ENCODE assay signal across 29 mouse cellular contexts in the genomic region with DNA sequence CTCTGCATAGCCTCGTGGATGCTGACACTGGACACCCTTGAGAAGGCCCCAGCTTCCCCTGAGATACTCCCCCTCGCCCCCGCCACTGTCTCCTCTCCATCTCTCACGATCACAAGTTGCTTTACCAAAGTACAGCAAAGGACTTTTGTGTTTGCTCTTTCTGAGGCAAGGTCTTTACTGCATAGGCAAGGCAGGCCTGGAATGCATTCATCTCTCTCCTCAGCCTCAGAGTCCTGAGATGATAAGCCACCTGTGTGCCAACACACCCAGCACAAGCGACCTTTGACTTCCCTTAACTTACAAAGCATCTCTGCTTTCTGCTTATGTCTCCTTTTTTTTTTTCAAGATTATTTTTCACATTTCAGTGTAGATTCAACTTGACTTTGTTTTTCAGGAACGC.
DNase-seq lines count a peak whose midpoint lies in the region; ATAC-seq and TF ChIP-seq lines count a peak whose summit lies in the region.
"Had no signal": no experiment of that assay in that cellular context is flagged by ENCODE, and none has a peak within 500 bp of the region (broad histone marks: within the 10 kb centered on the region; RNA-seq: fewer than 3 reads in every experiment).

No protein-coding gene starts in this region.

- 58% methylated on average over 6 of the region's 6 CpGs for WGBS in heart, embryonic 10.5 days
- WGBS in heart, postnatal 0 days = 53% methylated on average over 6 of the region's 6 CpGs
- 24% methylated on average over 6 of the region's 6 CpGs for WGBS in small intestine, adult 2 months
- WGBS in hindbrain, embryonic 12.5 days = 85% methylated on average over 6 of the region's 6 CpGs
- WGBS in midbrain, embryonic 11.5 days = 88% methylated on average over 6 of the region's 6 CpGs

- TF ChIP-seq CTCF in heart, postnatal 0 days (IDR thresholded peaks at IDR 0.05; ENCODE audit: low read depth) = no peak
- TF ChIP-seq CTCF in small intestine, adult 2 months (IDR thresholded peaks at IDR 0.05; ENCODE audit: extremely low read depth, insufficient read length, insufficient replicate concordance, low read depth, low read length) = no peak

- H3K4me2 ChIP-seq in heart, postnatal 0 days (ENCODE audit: low read depth, low read length) = no peak overlapping the region
- no peak overlapping the region for H3K4me2 ChIP-seq in hindbrain, embryonic 12.5 days (replicated peaks)
- no peak overlapping the region for H3K4me2 ChIP-seq in midbrain, embryonic 11.5 days
- H3K4me2 ChIP-seq: embryonic facial prominence, embryonic 12.5 days; hindbrain, embryonic 14.5 days; liver, embryonic 12.5 days; midbrain, embryonic 15.5 days; neural tube, embryonic 15.5 days had no signal

- intact Hi-C loops in heart, postnatal 10 days (cut with DNase I) = loop anchor here (5.0 kb wide), 1 partner anchor 48 kb away; no protein-coding TSS in a partner anchor

- no peak overlapping the region for H3K9ac ChIP-seq in heart, postnatal 0 days (replicated peaks; ENCODE audit: low read depth, low read length)
- H3K9ac ChIP-seq in hindbrain, embryonic 12.5 days = no peak overlapping the region
- H3K9ac ChIP-seq in midbrain, embryonic 11.5 days (ENCODE audit: low read length) = no peak overlapping the region
- H3K9ac ChIP-seq: embryonic facial prominence, embryonic 12.5 days; hindbrain, embryonic 14.5 days; liver, embryonic 12.5 days; liver, postnatal 0 days; midbrain, embryonic 15.5 days; neural tube, embryonic 15.5 days had no signal

- no peak for ATAC-seq in heart, postnatal 0 days (ENCODE audit: insufficient read depth, low read depth)
- no peak for ATAC-seq in hindbrain, embryonic 12.5 days (ENCODE audit: low FRiP score)
- ATAC-seq in midbrain, embryonic 11.5 days (ENCODE audit: low FRiP score) = no peak
- ATAC-seq: CD4-positive, CD25-positive, alpha-beta regulatory T cell, adult 4 months; forebrain, embryonic 14.5 days; liver, embryonic 12.5 days; liver, postnatal 0 days; midbrain, embryonic 15.5 days had no signal

- H3K9me3 ChIP-seq in heart, embryonic 10.5 days = no peaks in the 10 kb centered on the region
- no peaks in the 10 kb centered on the region for H3K9me3 ChIP-seq in heart, postnatal 0 days (replicated peaks; ENCODE audit: control insufficient read depth, low read length)
- H3K9me3 ChIP-seq in hindbrain, embryonic 12.5 days (replicated peaks) = no peaks in the 10 kb centered on the region
- H3K9me3 ChIP-seq in midbrain, embryonic 11.5 days (ENCODE audit: control insufficient read depth, low read length) = no peaks in the 10 kb centered on the region
- H3K9me3 ChIP-seq: embryonic facial prominence, embryonic 12.5 days; liver, embryonic 12.5 days; midbrain, embryonic 15.5 days; neural tube, embryonic 15.5 days had no signal

- peak overlapping the region; percentile 10; the same call in 1 of the 2 replicates for H3K27ac ChIP-seq in heart, embryonic 10.5 days
- peak overlapping the region; percentile 32 for H3K27ac ChIP-seq in heart, postnatal 0 days (ENCODE audit: low read depth)
- peak overlapping the region; percentile 74; the same call in 1 of the 2 replicates for H3K27ac ChIP-seq in small intestine, adult 2 months (ENCODE audit: insufficient read depth, low read depth, low read length)
- H3K27ac ChIP-seq in hindbrain, embryonic 12.5 days = no peak overlapping the region
- no peak overlapping the region for H3K27ac ChIP-seq in midbrain, embryonic 11.5 days (ENCODE audit: low read depth, low read length)
- H3K27ac ChIP-seq: embryonic facial prominence, embryonic 12.5 days; hindbrain, embryonic 14.5 days; kidney, postnatal 0 days; liver, embryonic 12.5 days; midbrain, embryonic 15.5 days; neural tube, embryonic 15.5 days had no signal

- no peak overlapping the region for H3K4me3 ChIP-seq in heart, embryonic 10.5 days
- H3K4me3 ChIP-seq in heart, postnatal 0 days (ENCODE audit: low read depth, low read length) = no peak overlapping the region
- no peak overlapping the region for H3K4me3 ChIP-seq in small intestine, adult 2 months (ENCODE audit: low read depth, low read length)
- no peak overlapping the region for H3K4me3 ChIP-seq in hindbrain, embryonic 12.5 days
- no peak overlapping the region for H3K4me3 ChIP-seq in midbrain, embryonic 11.5 days (ENCODE audit: low read depth, low read length)
- H3K4me3 ChIP-seq: embryonic facial prominence, embryonic 12.5 days; liver, embryonic 12.5 days; midbrain, embryonic 15.5 days; neural tube, embryonic 15.5 days had no signal

- H3K36me3 ChIP-seq in heart, embryonic 10.5 days = peaks cover 5% of the 10 kb centered on the region; the same call in 1 of the 2 replicates
- no peaks in the 10 kb centered on the region for H3K36me3 ChIP-seq in heart, postnatal 0 days (replicated peaks; ENCODE audit: control insufficient read depth, insufficient read depth, low read length)
- H3K36me3 ChIP-seq in small intestine, adult 2 months (ENCODE audit: control insufficient read depth, insufficient read depth, low read length) = no peaks in the 10 kb centered on the region
- H3K36me3 ChIP-seq in hindbrain, embryonic 12.5 days = no peaks in the 10 kb centered on the region
- no peaks in the 10 kb centered on the region for H3K36me3 ChIP-seq in midbrain, embryonic 11.5 days (ENCODE audit: control insufficient read depth, insufficient read depth, low read length)
- H3K36me3 ChIP-seq: embryonic facial prominence, embryonic 12.5 days; midbrain, embryonic 15.5 days; neural tube, embryonic 15.5 days had no signal

- TF ChIP-seq EP300 in heart, postnatal 0 days (IDR thresholded peaks at IDR 0.05; ENCODE audit: low read depth) = no peak

- no peak for TF ChIP-seq POLR2A in small intestine, adult 2 months (IDR thresholded peaks at IDR 0.05; ENCODE audit: low read depth, low read length)

- DNase-seq in heart, embryonic 10.5 days (ENCODE audit: low spot score) = no peak
- no peak for DNase-seq in heart, postnatal 10 days
- no peak for DNase-seq in heart, postnatal 0 days (ENCODE audit: low spot score)
- DNase-seq in heart, postnatal 4 days = no peak
- DNase-seq in yolk sac, embryonic 10.5 days (ENCODE audit: low spot score) = peak; percentile 72
- no peak for DNase-seq in midbrain, embryonic 11.5 days (ENCODE audit: low spot score, missing footprints)
- DNase-seq: adrenal gland, postnatal 25 days; cerebellum, adult 11-12 months; cerebellum, adult 9-11 months; embryo, embryonic 11 days; gastrocnemius, postnatal 25 days; kidney, adult 8-10 months; kidney, postnatal 4 days; layer of hippocampus, postnatal 36 days; left cerebral cortex, postnatal 4 days; liver, postnatal 0 days; lung, postnatal 14 days; right cerebral cortex, postnatal 25 days; thymus, postnatal 14 days had no signal

- peaks cover 62% of the 10 kb centered on the region for H3K4me1 ChIP-seq in heart, embryonic 10.5 days
- peaks cover 39% of the 10 kb centered on the region for H3K4me1 ChIP-seq in heart, postnatal 0 days (ENCODE audit: control insufficient read depth, insufficient read depth)
- peaks cover 26% of the 10 kb centered on the region for H3K4me1 ChIP-seq in small intestine, adult 2 months (ENCODE audit: control insufficient read depth, insufficient read depth, insufficient read length, low read length)
- H3K4me1 ChIP-seq in hindbrain, embryonic 12.5 days = peaks cover 16% of the 10 kb centered on the region
- peaks cover 3% of the 10 kb centered on the region; the same call in 1 of the 2 replicates for H3K4me1 ChIP-seq in midbrain, embryonic 11.5 days (ENCODE audit: control insufficient read depth, insufficient read depth, low read length)

- no peaks in the 10 kb centered on the region for H3K27me3 ChIP-seq in heart, embryonic 10.5 days (ENCODE audit: insufficient read depth, poor library complexity, severe bottlenecking)
- no peaks in the 10 kb centered on the region for H3K27me3 ChIP-seq in heart, postnatal 0 days (ENCODE audit: control insufficient read depth, insufficient read depth, low read length)
- H3K27me3 ChIP-seq in small intestine, adult 2 months (ENCODE audit: control insufficient read depth, insufficient read depth, low read length) = no peaks in the 10 kb centered on the region
- H3K27me3 ChIP-seq in hindbrain, embryonic 12.5 days = no peaks in the 10 kb centered on the region
- H3K27me3 ChIP-seq in midbrain, embryonic 11.5 days (ENCODE audit: control insufficient read depth, insufficient read depth, low read length) = no peaks in the 10 kb centered on the region
- H3K27me3 ChIP-seq: embryonic facial prominence, embryonic 12.5 days; liver, embryonic 12.5 days; midbrain, embryonic 15.5 days; neural tube, embryonic 15.5 days had no signal

Comparison
In these comparisons a context has a peak if more than half of its experiments do, and no peak if none do; other contexts are left out.
1. H3K27ac ChIP-seq: peak in heart, embryonic 10.5 days (single experiment), heart, postnatal 0 days (single experiment) and small intestine, adult 2 months (single experiment); none in hindbrain, embryonic 12.5 days (single experiment) and midbrain, embryonic 11.5 days (single experiment).